20 mouse cellular contexts compared by ENCODE assay signal in genomic region chr3:51762900-51763299, GRCm38 (mm10).
DNase-seq lines count a peak whose midpoint lies in the region; ATAC-seq and TF ChIP-seq lines count a peak whose summit lies in the region.
"Had no signal": no experiment of that assay in that cellular context is flagged by ENCODE, and none has a peak within 500 bp of the region (broad histone marks: within the 10 kb centered on the region; RNA-seq: fewer than 3 reads in every experiment).

No protein-coding gene starts in this region.

- no peak for DNase-seq in hindbrain, embryonic 10.5 days (ENCODE audit: low spot score)
- no peak for DNase-seq in hindbrain, postnatal 0 days (ENCODE audit: low spot score)
- DNase-seq in adrenal gland, adult 18-20 months (ENCODE audit: low spot score in 2 of 2) = no peak
- DNase-seq in natural killer cell, adult 2 months (ENCODE audit: low spot score in 2 of 2) = no peak
- DNase-seq in cerebellum, adult 9-10 months = no peak
- DNase-seq: adrenal gland, adult 8-10 months; cerebellum, adult 11-12 months; cerebellum, postnatal 25 days; gastrocnemius, adult 2 months; kidney, postnatal 36 days; lung, adult 18-20 months; lung, postnatal 10 days had no signal

- H3K4me2 ChIP-seq in hindbrain, embryonic 12.5 days (replicated peaks) = no peak overlapping the region
- no peak overlapping the region for H3K4me2 ChIP-seq in forebrain, embryonic 16.5 days (ENCODE audit: low read length)
- no peak overlapping the region for H3K4me2 ChIP-seq in hindbrain, postnatal 0 days (ENCODE audit: low read depth, low read length)
- H3K4me2 ChIP-seq in midbrain, embryonic 15.5 days = no peak overlapping the region
- H3K4me2 ChIP-seq: embryonic facial prominence, embryonic 12.5 days; heart, embryonic 11.5 days; limb, embryonic 13.5 days; liver, embryonic 12.5 days had no signal

- TF ChIP-seq CTCF in hindbrain, postnatal 0 days (IDR thresholded peaks at IDR 0.05; ENCODE audit: low read depth) = no peak

- ATAC-seq in hindbrain, embryonic 12.5 days (ENCODE audit: low FRiP score) = no peak
- ATAC-seq in forebrain, embryonic 16.5 days = no peak
- no peak for ATAC-seq in hindbrain, postnatal 0 days
- 0 out of 2 replicates have a peak, but pooled peaks have one; percentile 34 for ATAC-seq in midbrain, embryonic 15.5 days (replicated peaks)
- ATAC-seq: intestine, postnatal 0 days; liver, embryonic 12.5 days had no signal

- peaks cover 10% of the 10 kb centered on the region; the same call in 1 of the 2 replicates for H3K4me1 ChIP-seq in hindbrain, embryonic 12.5 days
- peaks cover 18% of the 10 kb centered on the region for H3K4me1 ChIP-seq in hindbrain, embryonic 10.5 days (replicated peaks)
- peaks cover 5% of the 10 kb centered on the region; the same call in 1 of the 2 replicates for H3K4me1 ChIP-seq in forebrain, embryonic 16.5 days (replicated peaks; ENCODE audit: control insufficient read depth, insufficient read depth, low read length)
- peaks cover 7% of the 10 kb centered on the region; the same call in 1 of the 2 replicates for H3K4me1 ChIP-seq in hindbrain, postnatal 0 days (ENCODE audit: insufficient read depth, low read length)
- peaks cover 12% of the 10 kb centered on the region for H3K4me1 ChIP-seq in midbrain, embryonic 15.5 days

- H3K36me3 ChIP-seq in hindbrain, embryonic 12.5 days = no peaks in the 10 kb centered on the region
- H3K36me3 ChIP-seq in hindbrain, embryonic 10.5 days = no peaks in the 10 kb centered on the region
- no peaks in the 10 kb centered on the region for H3K36me3 ChIP-seq in forebrain, embryonic 16.5 days (ENCODE audit: control insufficient read depth, insufficient read depth)
- no peaks in the 10 kb centered on the region for H3K36me3 ChIP-seq in hindbrain, postnatal 0 days (ENCODE audit: insufficient read depth, low read length)
- H3K36me3 ChIP-seq in midbrain, embryonic 15.5 days (replicated peaks) = no peaks in the 10 kb centered on the region
- H3K36me3 ChIP-seq: embryonic facial prominence, embryonic 12.5 days; limb, embryonic 13.5 days; liver, embryonic 12.5 days had no signal

- H3K27ac ChIP-seq in hindbrain, embryonic 12.5 days = peak overlapping the region; percentile 52
- no peak overlapping the region for H3K27ac ChIP-seq in hindbrain, embryonic 10.5 days
- peak overlapping the region; percentile 3; the same call in 1 of the 2 replicates for H3K27ac ChIP-seq in forebrain, embryonic 16.5 days (ENCODE audit: low read length)
- peak overlapping the region; percentile 41; the same call in 1 of the 2 replicates for H3K27ac ChIP-seq in hindbrain, postnatal 0 days
- H3K27ac ChIP-seq in midbrain, embryonic 15.5 days = peak overlapping the region; percentile 63
- H3K27ac ChIP-seq: embryonic facial prominence, embryonic 12.5 days; gastrocnemius, adult 2 months; limb, embryonic 13.5 days; liver, embryonic 12.5 days had no signal

- WGBS in hindbrain, embryonic 12.5 days = 93% methylated on average over 10 of the region's 10 CpGs
- 93% methylated on average over 10 of the region's 10 CpGs for WGBS in hindbrain, embryonic 10.5 days
- WGBS in forebrain, embryonic 16.5 days = 92% methylated on average over 10 of the region's 10 CpGs
- 84% methylated on average over 10 of the region's 10 CpGs for WGBS in hindbrain, postnatal 0 days
- WGBS in midbrain, embryonic 15.5 days = 89% methylated on average over 10 of the region's 10 CpGs

- no peaks in the 10 kb centered on the region for H3K27me3 ChIP-seq in hindbrain, embryonic 12.5 days
- no peaks in the 10 kb centered on the region for H3K27me3 ChIP-seq in hindbrain, embryonic 10.5 days (ENCODE audit: insufficient read depth, poor library complexity, severe bottlenecking)
- H3K27me3 ChIP-seq in forebrain, embryonic 16.5 days (replicated peaks; ENCODE audit: control insufficient read depth, insufficient read depth, low read length) = no peaks in the 10 kb centered on the region
- no peaks in the 10 kb centered on the region for H3K27me3 ChIP-seq in hindbrain, postnatal 0 days (ENCODE audit: insufficient read depth, low read length)
- H3K27me3 ChIP-seq in midbrain, embryonic 15.5 days (replicated peaks) = no peaks in the 10 kb centered on the region
- H3K27me3 ChIP-seq: embryonic facial prominence, embryonic 12.5 days; limb, embryonic 13.5 days; liver, embryonic 12.5 days had no signal

- H3K4me3 ChIP-seq in hindbrain, embryonic 12.5 days = no peak overlapping the region
- no peak overlapping the region for H3K4me3 ChIP-seq in hindbrain, embryonic 10.5 days
- H3K4me3 ChIP-seq in forebrain, embryonic 16.5 days (replicated peaks; ENCODE audit: low read length) = no peak overlapping the region
- no peak overlapping the region for H3K4me3 ChIP-seq in hindbrain, postnatal 0 days (ENCODE audit: low read length)
- no peak overlapping the region for H3K4me3 ChIP-seq in midbrain, embryonic 15.5 days
- H3K4me3 ChIP-seq: embryonic facial prominence, embryonic 12.5 days; gastrocnemius, adult 2 months; limb, embryonic 13.5 days; liver, embryonic 12.5 days had no signal

- no peak overlapping the region for H3K9ac ChIP-seq in hindbrain, embryonic 12.5 days
- no peak overlapping the region for H3K9ac ChIP-seq in forebrain, embryonic 16.5 days (replicated peaks; ENCODE audit: low read depth, low read length)
- H3K9ac ChIP-seq in hindbrain, postnatal 0 days (replicated peaks; ENCODE audit: low read length) = no peak overlapping the region
- H3K9ac ChIP-seq in midbrain, embryonic 15.5 days = no peak overlapping the region
- H3K9ac ChIP-seq: embryonic facial prominence, embryonic 12.5 days; limb, embryonic 13.5 days; liver, embryonic 12.5 days had no signal

- no peaks in the 10 kb centered on the region for H3K9me3 ChIP-seq in hindbrain, embryonic 12.5 days (replicated peaks)
- no peaks in the 10 kb centered on the region for H3K9me3 ChIP-seq in hindbrain, embryonic 10.5 days
- no peaks in the 10 kb centered on the region for H3K9me3 ChIP-seq in forebrain, embryonic 16.5 days (ENCODE audit: control insufficient read depth, low read length)
- no peaks in the 10 kb centered on the region for H3K9me3 ChIP-seq in hindbrain, postnatal 0 days (ENCODE audit: low read length)
- no peaks in the 10 kb centered on the region for H3K9me3 ChIP-seq in midbrain, embryonic 15.5 days
- H3K9me3 ChIP-seq: embryonic facial prominence, embryonic 12.5 days; limb, embryonic 13.5 days; liver, embryonic 12.5 days had no signal
